Mouse (Mus musculus): ENCODE data around the gene Safb2.

GRCm38 (mm10) chr17:56537912-56538311 is 46.5 kb downstream of the Safb2 start:
- no peak for TF ChIP-seq CTCF (conservative IDR thresholded peaks at IDR 0.05; ENCODE audit: low read length)
- 0 out of 2 replicates have a peak, but pooled peaks have one; percentile 12 for TF ChIP-seq NANOG (IDR thresholded peaks at IDR 0.05; ENCODE audit: borderline replicate concordance, low read length)
